Mouse (Mus musculus) embryonic fibroblast, embryonic 13.5 days (primary cell): ENCODE data around the gene Ndst4.

Experiments
- CTCF ChIP-seq: IDR thresholded peaks from 2 replicates; pipeline ENCODE4 v1.5.1; 2011; ENCODE audit warnings: mild to moderate bottlenecking, control low read depth, low read length, moderate library complexity, borderline replicate concordance; ENCODE audit not compliant: insufficient read depth
- POLR2A ChIP-seq: IDR thresholded peaks from 2 replicates; pipeline ENCODE4 v1.6.1; 2011; ENCODE audit warnings: low read depth, mild to moderate bottlenecking, control low read depth, low read length, moderate library complexity

DNA sequence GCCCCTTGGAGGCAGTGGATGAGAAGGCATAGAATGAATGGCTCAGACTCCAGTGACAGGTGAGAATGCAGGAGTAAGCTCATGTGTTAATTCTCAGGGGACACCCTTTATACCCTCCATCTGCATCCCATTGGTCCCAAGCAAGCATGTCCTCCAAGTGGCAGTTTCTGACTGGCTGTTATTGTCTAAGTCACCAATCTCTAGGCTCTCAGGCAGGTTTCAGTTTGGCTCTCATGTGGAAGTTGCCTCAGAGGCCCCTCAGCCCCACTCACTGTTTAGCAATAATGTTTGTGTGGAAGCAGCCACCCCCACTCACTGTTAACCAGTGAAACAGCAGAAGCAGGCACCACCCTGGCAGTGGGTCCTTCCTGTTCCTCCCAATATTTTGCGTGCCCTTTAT lies 353.0 kb downstream of the Ndst4 start:
- TF ChIP-seq CTCF (no peak), POLR2A (no peak)
